Mouse (Mus musculus) midbrain, embryonic 14.5 days (tissue): ENCODE data around the gene Gdnf. TPM values are rescaled to one million over a fixed set of nuclear protein-coding genes. Genes with fewer than 3 reads are reported as not detected.
A peak's percentile ranks its signal among the peaks of the same experiment; 100 is the strongest.

Experiments
- ATAC-seq: fragments of 200-750 bp; cut with Nextera tagmentation; 2 replicates; pipeline ENCODE4 v1.8.0; 2017; ENCODE audit warnings: moderate number of reproducible peaks, moderate library complexity; ENCODE audit not compliant: low FRiP score, low TSS enrichment
- DNase-seq: peaks from one replicate; pipeline ENCODE4 v3.0.0-alpha.2; 2015
- H3K27ac ChIP-seq: fragments of 300-500 bp; sonication (generic); replicated peaks from 2 replicates; pipeline ENCODE4 v1.5.1; 2014; ENCODE audit warnings: mild to moderate bottlenecking, low read depth, low read length, moderate library complexity
- H3K27me3 ChIP-seq: fragments of 300-500 bp; sonication (generic); 2 replicates; pipeline ENCODE4 v1.6.1; 2014; ENCODE audit warnings: low read length, control low read depth, mixed read lengths; ENCODE audit not compliant: control insufficient read depth, insufficient read depth
- H3K36me3 ChIP-seq: fragments of 300-500 bp; sonication (generic); 2 replicates; pipeline ENCODE4 v1.6.1; 2014; ENCODE audit warnings: low read length, control low read depth; ENCODE audit not compliant: control insufficient read depth, insufficient read depth
- H3K4me1 ChIP-seq: fragments of 300-500 bp; sonication (generic); 2 replicates; pipeline ENCODE4 v1.6.1; 2014; ENCODE audit warnings: mild to moderate bottlenecking, antibody characterized with exemption, low read length, control low read depth; ENCODE audit not compliant: control insufficient read depth, insufficient read depth
- H3K4me2 ChIP-seq: fragments of 300-500 bp; sonication (generic); 2 replicates; pipeline ENCODE4 v1.6.1; 2014; ENCODE audit warnings: mild to moderate bottlenecking, low read length, moderate library complexity
- H3K4me3 ChIP-seq: fragments of 300-500 bp; sonication (generic); replicated peaks from 2 replicates; pipeline ENCODE4 v1.5.1; 2014; ENCODE audit warnings: low read depth, low read length
- H3K9ac ChIP-seq: fragments of 300-500 bp; sonication (generic); replicated peaks from 2 replicates; pipeline ENCODE4 v1.6.1; 2014; ENCODE audit warnings: mild to moderate bottlenecking, low read length, moderate library complexity
- H3K9me3 ChIP-seq: fragments of 300-500 bp; sonication (generic); 2 replicates; pipeline ENCODE4 v1.6.1; 2016; ENCODE audit warnings: low read length, control low read depth, mixed read lengths; ENCODE audit not compliant: control insufficient read depth
- WGBS: fragments of 180-500 bp; shearing (Covaris S2); extraction: QIAGEN DNeasy Blood & Tissue Kit; methylation state at CpG from one replicate; pipeline ENCODE4 v1.1.7; 2014; 5-methylcytosine and 5-hydroxymethylcytosine counted together
- polyA plus RNA-seq: library from polyadenylated mRNA; unstranded; fragments of >200 nt; fragmentation: Nextera tagmentation; extraction: Ambion mirVana; gene quantifications from 2 replicates; pipeline ENCODE4 v1.2.1, GENCODE M21; 2014

The Gdnf gene
- polyA plus RNA-seq, 1 experiment from 2014 or later = 0.14 TPM

- under 1% methylated on average over 44 of the region's 45 CpGs for WGBS
- 0 out of 2 replicates have a peak, but pooled peaks have one; percentile 32 for ATAC-seq
- Histone ChIP-seq H3K9ac (peak overlapping the region; percentile 55), H3K4me3 (peak overlapping the region; percentile 53), H3K4me2 (peak overlapping the region; percentile 97), H3K27me3 (peaks cover 92% of the 10 kb centered on the region), H3K9me3 (no peaks in the 10 kb centered on the region), H3K4me1 (peaks cover 26% of the 10 kb centered on the region), H3K27ac (no peak overlapping the region), H3K36me3 (no peaks in the 10 kb centered on the region)
- peak; percentile 47 for DNase-seq
Observed at GRCm38 (mm10) chr15:7813531-7814370, 3.1 kb downstream of the Gdnf start.

- peak overlapping the region; percentile 53 for H3K4me3 ChIP-seq
Observed at GRCm38 (mm10) chr15:7814371-7814680, 3.7 kb downstream of the Gdnf start.

GRCm38 (mm10) chr15:7814917-7815316 lies 4.3 kb downstream of the Gdnf start:
- DNase-seq (no peak), ATAC-seq (no peak)
- Histone ChIP-seq H3K36me3 (no peaks in the 10 kb centered on the region), H3K27me3 (peaks cover 80% of the 10 kb centered on the region), H3K9ac (no peak overlapping the region), H3K27ac (no peak overlapping the region), H3K9me3 (no peaks in the 10 kb centered on the region), H3K4me3 (peak overlapping the region; percentile 31), H3K4me2 (peak overlapping the region; percentile 60), H3K4me1 (peaks cover 25% of the 10 kb centered on the region)
- WGBS = 3% methylated on average over 13 of the region's 13 CpGs

More at GRCm38 (mm10) chr15:7814371-7814680, 3.7 kb downstream of the Gdnf start:
- WGBS = 9% methylated on average over 7 of the region's 7 CpGs
- peaks cover 26% of the 10 kb centered on the region for H3K4me1 ChIP-seq
- H3K9ac ChIP-seq = no peak overlapping the region
- H3K4me2 ChIP-seq = peak overlapping the region; percentile 97
- no peaks in the 10 kb centered on the region for H3K36me3 ChIP-seq
- no peak overlapping the region for H3K27ac ChIP-seq
- DNase-seq (peak; percentile 22), ATAC-seq (no peak)
- no peaks in the 10 kb centered on the region for H3K9me3 ChIP-seq
- H3K27me3 ChIP-seq = peaks cover 86% of the 10 kb centered on the region

- 0 out of 2 replicates have a peak overlapping the region, but pooled peaks have one; percentile 26 for H3K9ac ChIP-seq
- WGBS = 1% methylated on average over 36 of the region's 36 CpGs
Observed at GRCm38 (mm10) chr15:7815521-7815944, 4.9 kb downstream of the Gdnf start.

GRCm38 (mm10) chr15:7823886-7824285 lies 13.2 kb downstream of the Gdnf start:
- Histone ChIP-seq H3K9me3 (no peaks in the 10 kb centered on the region), H3K27me3 (no peaks in the 10 kb centered on the region), H3K4me2 (no peak overlapping the region), H3K9ac (no peak overlapping the region), H3K27ac (no peak overlapping the region), H3K36me3 (no peaks in the 10 kb centered on the region), H3K4me3 (no peak overlapping the region), H3K4me1 (no peaks in the 10 kb centered on the region)
- DNase-seq = no peak
- 77% methylated on average over 6 of the region's 6 CpGs for WGBS
- no peak; the same call in 1 of the 2 replicates for ATAC-seq

More at GRCm38 (mm10) chr15:7815521-7815944, 4.9 kb downstream of the Gdnf start:
- Histone ChIP-seq H3K9me3 (no peaks in the 10 kb centered on the region), H3K4me3 (peak overlapping the region; percentile 31), H3K36me3 (no peaks in the 10 kb centered on the region), H3K27me3 (peaks cover 74% of the 10 kb centered on the region), H3K4me1 (peaks cover 19% of the 10 kb centered on the region), H3K27ac (no peak overlapping the region), H3K4me2 (peak overlapping the region; percentile 60)
- ATAC-seq (no peak), DNase-seq (peak; percentile 38)

- Histone ChIP-seq H3K4me1 (no peaks in the 10 kb centered on the region), H3K9me3 (no peaks in the 10 kb centered on the region), H3K27ac (no peak overlapping the region), H3K4me3 (no peak overlapping the region), H3K9ac (no peak overlapping the region), H3K36me3 (no peaks in the 10 kb centered on the region), H3K27me3 (no peaks in the 10 kb centered on the region), H3K4me2 (no peak overlapping the region)
- DNase-seq (no peak), ATAC-seq (no peak)
- WGBS = 51% methylated on average over 6 of the region's 6 CpGs
Observed at GRCm38 (mm10) chr15:7825530-7825929, 14.9 kb downstream of the Gdnf start.

GRCm38 (mm10) chr15:7835404-7835803 lies 24.8 kb downstream of the Gdnf start:
- DNase-seq = no peak

GRCm38 (mm10) chr15:7838060-7838920 lies 27.6 kb downstream of the Gdnf start:
- Histone ChIP-seq H3K4me2 (no peak overlapping the region), H3K27me3 (no peaks in the 10 kb centered on the region), H3K4me1 (no peaks in the 10 kb centered on the region), H3K27ac (no peak overlapping the region), H3K9me3 (no peaks in the 10 kb centered on the region), H3K36me3 (no peaks in the 10 kb centered on the region), H3K9ac (no peak overlapping the region), H3K4me3 (no peak overlapping the region)
- WGBS = 88% methylated on average over 8 of the region's 8 CpGs
- no peak for ATAC-seq
- no peak for DNase-seq

More at GRCm38 (mm10) chr15:7835404-7835803, 24.8 kb downstream of the Gdnf start:
- H3K4me2 ChIP-seq = no peak overlapping the region
- WGBS = 91% methylated on average over 9 of the region's 9 CpGs
- H3K9ac ChIP-seq = no peak overlapping the region
- H3K4me3 ChIP-seq = no peak overlapping the region
- no peak overlapping the region for H3K27ac ChIP-seq
- no peaks in the 10 kb centered on the region for H3K27me3 ChIP-seq
- no peaks in the 10 kb centered on the region for H3K36me3 ChIP-seq
- no peak for ATAC-seq
- H3K4me1 ChIP-seq = no peaks in the 10 kb centered on the region
- H3K9me3 ChIP-seq = no peaks in the 10 kb centered on the region
